Mouse (Mus musculus) intestine, embryonic 14.5 days (tissue): ENCODE data around the gene Rtf2. TPM values are rescaled to one million over a fixed set of nuclear protein-coding genes. Genes with fewer than 3 reads are reported as not detected.

ENCODE experiments used
- ATAC-seq: fragments of 200-750 bp; cut with Nextera tagmentation; replicated peaks from 2 replicates; pipeline ENCODE4 v1.8.0; 2017; ENCODE audit warnings: low read depth, moderate number of reproducible peaks, moderate TSS enrichment, moderate library complexity; ENCODE audit not compliant: low FRiP score, low TSS enrichment
- DNase-seq: peaks from one replicate; pipeline ENCODE4 v3.0.0-alpha.2; 2018; ENCODE audit warnings: low spot score
- H3K27ac ChIP-seq: fragments of 300-500 bp; sonication (generic); 2 replicates; pipeline ENCODE4 v1.5.1; 2014; ENCODE audit warnings: low read depth, mild to moderate bottlenecking, control low read depth
- H3K27me3 ChIP-seq: fragments of 300-500 bp; sonication (generic); replicated peaks from 2 replicates; pipeline ENCODE4 v1.6.1; 2014; ENCODE audit warnings: low read length, control low read depth; ENCODE audit not compliant: control insufficient read depth, insufficient read depth
- H3K36me3 ChIP-seq: fragments of 300-500 bp; sonication (generic); 2 replicates; pipeline ENCODE4 v1.6.1; 2014; ENCODE audit warnings: low read length, control low read depth; ENCODE audit not compliant: control insufficient read depth, insufficient read depth
- H3K4me1 ChIP-seq: fragments of 300-500 bp; sonication (generic); replicated peaks from 2 replicates; pipeline ENCODE4 v1.6.1; 2014; ENCODE audit warnings: low read length, control low read depth, mixed read lengths; ENCODE audit not compliant: control insufficient read depth, insufficient read depth
- H3K4me2 ChIP-seq: fragments of 300-500 bp; sonication (generic); 2 replicates; pipeline ENCODE4 v1.6.1; 2014; ENCODE audit warnings: low read length
- H3K4me3 ChIP-seq: fragments of 300-500 bp; sonication (generic); 2 replicates; pipeline ENCODE4 v1.5.1; 2014; ENCODE audit warnings: low read depth, low read length, control low read depth, mixed read lengths
- H3K9ac ChIP-seq: fragments of 300-500 bp; sonication (generic); 2 replicates; pipeline ENCODE4 v1.6.1; 2014; ENCODE audit warnings: mild to moderate bottlenecking, low read length
- H3K9me3 ChIP-seq: fragments of 300-500 bp; sonication (generic); 2 replicates; pipeline ENCODE4 v1.6.1; 2016; ENCODE audit warnings: low read length, control low read depth; ENCODE audit not compliant: control insufficient read depth
- WGBS: fragments of 180-500 bp; shearing (Covaris S2); extraction: QIAGEN DNeasy Blood & Tissue Kit; methylation state at CpG from one replicate; pipeline ENCODE4 v1.1.7; 2014; 5-methylcytosine and 5-hydroxymethylcytosine counted together
- polyA plus RNA-seq: library from polyadenylated mRNA; unstranded; fragments of >200 nt; fragmentation: Nextera tagmentation; extraction: Ambion mirVana; gene quantifications from 2 replicates; pipeline ENCODE4 v1.2.1, GENCODE M21; 2014

Gene Rtf2
- polyA plus RNA-seq = 75.2 and 75.3 TPM in 2 replicates

DNA sequence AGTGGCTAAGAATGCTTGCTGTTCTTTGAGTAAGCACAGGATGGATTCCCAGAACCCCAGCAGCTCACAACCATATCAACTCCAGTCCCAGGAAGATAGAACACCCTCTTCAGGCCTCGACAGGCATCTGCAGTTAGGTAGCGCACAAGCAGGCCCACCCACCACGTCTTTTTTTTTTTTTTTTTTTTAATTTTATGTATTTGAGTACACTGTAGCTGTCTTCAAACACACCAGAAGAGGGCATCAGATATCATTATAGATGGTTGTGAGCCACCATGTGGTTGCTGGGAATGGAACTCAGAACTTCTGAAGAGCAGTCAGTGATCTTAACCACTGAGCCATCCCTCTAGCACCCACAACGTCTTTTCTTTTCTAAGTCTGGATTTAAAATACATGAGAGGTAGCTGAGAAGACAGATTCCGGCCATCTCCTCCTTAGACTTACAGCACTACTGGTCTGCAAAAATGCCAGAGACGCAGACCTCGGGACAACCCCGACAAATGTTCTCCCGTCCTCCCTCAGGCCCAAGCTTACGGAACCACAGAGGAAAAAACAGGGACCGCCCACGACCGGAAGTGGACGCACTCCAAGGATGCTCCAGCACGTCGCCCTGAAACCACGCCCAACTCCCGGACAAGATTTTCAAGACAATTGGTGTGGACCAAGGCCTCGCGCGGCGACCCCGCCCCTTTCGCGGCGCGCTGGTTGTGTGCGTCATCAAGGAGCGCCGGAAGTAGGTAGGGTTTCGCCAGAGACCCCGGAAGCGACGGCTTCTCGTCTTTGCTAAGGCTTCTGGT lies at the start of gene Rtf2:
TSS of gene Rtf2 (plus strand) at position 714 of the 797 bp plus-strand sequence.
- Histone ChIP-seq H3K9ac (peak within 1 kb of the TSS; percentile 59), H3K4me3 (peak within 1 kb of the TSS; percentile 83), H3K4me1 (peaks cover 12% of the 10 kb centered on the region), H3K9me3 (no peaks in the 10 kb centered on the region), H3K27ac (no peak within 1 kb of the TSS; the same call in 1 of the 2 replicates), H3K4me2 (peak within 1 kb of the TSS; percentile 87), H3K27me3 (no peaks in the 10 kb centered on the region), H3K36me3 (no peaks in the 10 kb centered on the region)
- ATAC-seq (peak; percentile 99), DNase-seq (peak; percentile 100)
- 4% methylated on average over 35 of the region's 35 CpGs for WGBS

DNA sequence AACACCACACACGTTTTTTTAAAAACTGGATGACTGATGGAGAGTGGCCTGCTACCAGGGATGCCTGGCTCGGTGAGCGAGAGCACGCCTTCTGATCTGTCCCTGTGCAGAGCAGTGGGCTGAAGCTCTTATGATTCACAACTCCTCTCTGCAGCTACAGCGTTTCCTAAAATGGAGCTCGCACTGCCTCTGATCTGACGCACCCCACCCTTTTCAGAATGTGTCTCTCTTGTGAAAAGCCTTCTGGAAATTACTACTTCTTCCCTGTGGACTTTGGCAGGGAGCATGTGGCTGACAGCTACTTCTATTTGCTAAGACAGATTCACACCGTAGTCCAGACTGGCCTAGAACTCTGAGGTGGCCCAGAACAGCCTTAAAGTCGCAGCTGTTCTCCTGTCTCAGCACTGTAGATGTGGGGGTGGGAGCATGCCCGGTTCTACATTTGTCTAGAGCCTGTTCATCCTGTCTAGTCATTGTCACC lies 48.3 kb upstream of the Rtf2 start:
- Histone ChIP-seq H3K36me3 (no peaks in the 10 kb centered on the region), H3K9ac (no peak overlapping the region), H3K27ac (no peak overlapping the region), H3K4me3 (no peak overlapping the region), H3K4me1 (no peaks in the 10 kb centered on the region), H3K4me2 (no peak overlapping the region), H3K27me3 (no peaks in the 10 kb centered on the region), H3K9me3 (no peaks in the 10 kb centered on the region)
- WGBS = 54% methylated on average over 10 of the region's 10 CpGs
- DNase-seq = no peak
- ATAC-seq = no peak

DNA sequence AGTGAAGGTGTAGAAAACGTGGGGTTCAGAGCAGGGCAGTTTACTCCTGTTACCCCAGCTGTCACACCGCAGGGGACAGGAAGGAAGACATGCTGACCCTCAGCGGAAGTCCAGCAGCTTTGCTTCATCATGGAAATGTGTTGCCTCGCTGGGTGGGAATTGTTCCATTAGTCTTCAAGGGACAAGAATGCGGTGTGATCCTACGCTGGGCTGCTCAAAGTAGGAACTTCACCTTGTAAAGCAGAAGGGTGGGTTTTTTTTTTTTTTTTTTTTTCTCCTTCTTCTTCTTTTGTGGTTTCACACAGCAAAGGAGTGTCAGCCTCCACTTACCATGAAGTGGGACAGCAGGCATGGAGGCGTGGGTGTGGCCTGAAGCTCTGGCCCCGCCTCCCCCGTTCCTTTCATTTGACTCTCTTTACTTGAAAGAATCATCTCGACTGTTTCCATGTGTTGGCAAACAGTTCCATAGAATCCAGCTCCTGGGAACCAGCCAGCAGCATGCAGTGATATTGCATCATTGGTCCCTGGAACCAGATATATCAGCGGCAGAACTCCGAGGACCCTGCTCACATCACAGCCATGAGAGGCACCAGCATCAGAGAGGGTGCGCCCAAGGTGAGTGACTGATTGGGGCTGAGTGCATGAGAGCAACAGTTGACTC lies 46.8 kb upstream of the Rtf2 start, which contains the start of gene Cass4:
TSS of gene Cass4 (plus strand) at position 404 of the 661 bp plus-strand sequence.
- no peak within 1 kb of the TSS for H3K9ac ChIP-seq
- H3K4me3 ChIP-seq = no peak within 1 kb of the TSS
- no peaks in the 10 kb centered on the region for H3K4me1 ChIP-seq
- no peak within 1 kb of the TSS for H3K4me2 ChIP-seq
- DNase-seq = no peak
- 22% methylated on average over 13 of the region's 13 CpGs for WGBS
- H3K27me3 ChIP-seq = no peaks in the 10 kb centered on the region
- no peaks in the 10 kb centered on the region for H3K9me3 ChIP-seq
- no peak within 1 kb of the TSS for H3K27ac ChIP-seq
- ATAC-seq = no peak
- H3K36me3 ChIP-seq = no peaks in the 10 kb centered on the region

DNA sequence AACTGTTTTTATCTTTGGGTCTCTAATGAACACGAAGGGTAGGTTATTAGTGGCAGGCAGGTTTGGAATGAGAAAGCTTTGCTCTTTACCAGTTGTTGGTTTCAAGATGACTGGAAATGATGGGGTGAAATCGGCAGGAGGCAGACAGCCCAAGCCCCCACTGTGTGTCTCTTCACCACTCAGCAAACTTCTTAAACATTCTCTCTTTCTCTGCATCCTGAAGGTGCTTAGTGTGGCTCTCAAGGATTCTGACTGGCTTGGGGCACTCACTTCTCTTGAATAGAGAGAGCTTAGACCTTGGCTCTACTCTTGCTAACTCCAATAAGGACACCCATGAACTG lies 46.3 kb upstream of the Rtf2 start:
- Histone ChIP-seq H3K9ac (no peak overlapping the region), H3K27ac (no peak overlapping the region), H3K9me3 (no peaks in the 10 kb centered on the region), H3K27me3 (no peaks in the 10 kb centered on the region), H3K36me3 (no peaks in the 10 kb centered on the region), H3K4me2 (no peak overlapping the region), H3K4me1 (no peaks in the 10 kb centered on the region), H3K4me3 (no peak overlapping the region)
- DNase-seq (no peak), ATAC-seq (no peak)
- 70% methylated on average over 2 of the region's 2 CpGs for WGBS

DNA sequence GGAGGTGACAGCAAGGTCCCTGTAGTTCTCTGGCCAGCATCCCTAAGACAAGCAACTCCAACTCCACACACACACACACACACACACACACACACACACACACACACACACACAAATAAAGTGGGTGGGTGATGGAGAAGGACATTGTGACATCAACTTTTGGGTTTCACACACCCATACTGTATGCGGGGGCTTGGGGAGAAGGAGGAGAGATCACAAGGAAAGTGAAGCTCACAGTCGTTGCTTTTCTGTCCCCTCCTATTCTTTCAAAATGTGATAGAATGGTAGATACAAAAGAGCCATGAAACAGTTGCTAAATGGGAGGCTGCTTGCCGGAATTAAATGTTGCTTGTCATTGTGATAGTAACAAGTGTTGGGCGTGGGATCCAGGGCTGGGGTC lies 45.7 kb upstream of the Rtf2 start:
- H3K27ac ChIP-seq = no peak overlapping the region
- H3K9ac ChIP-seq = no peak overlapping the region
- ATAC-seq (no peak), DNase-seq (no peak)
- H3K4me1 ChIP-seq = no peaks in the 10 kb centered on the region
- WGBS = 52% methylated on average over 4 of the region's 4 CpGs
- no peak overlapping the region for H3K4me2 ChIP-seq
- no peaks in the 10 kb centered on the region for H3K27me3 ChIP-seq
- no peaks in the 10 kb centered on the region for H3K9me3 ChIP-seq
- no peak overlapping the region for H3K4me3 ChIP-seq
- no peaks in the 10 kb centered on the region for H3K36me3 ChIP-seq

DNA sequence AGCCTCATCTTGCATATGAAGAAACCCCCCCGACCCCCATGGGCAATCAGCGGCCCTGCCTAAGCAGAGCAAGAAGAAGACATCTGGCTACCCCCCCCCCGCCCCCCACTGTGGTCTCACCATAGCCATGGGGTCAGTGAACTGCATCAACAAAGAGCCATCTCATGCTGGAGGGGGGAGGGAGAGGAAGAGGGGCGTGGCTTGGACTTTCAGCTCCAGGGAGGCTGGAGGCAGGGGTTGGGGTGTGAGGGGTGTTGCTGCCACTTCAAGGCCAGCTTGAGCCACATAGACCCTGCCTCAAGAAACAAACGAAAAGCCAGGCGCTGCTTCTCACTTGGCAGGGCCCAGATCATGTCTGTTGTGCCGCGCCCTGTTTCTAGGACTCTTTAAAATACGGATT lies 44.4 kb upstream of the Rtf2 start:
- H3K9ac ChIP-seq = no peak overlapping the region
- no peak overlapping the region for H3K27ac ChIP-seq
- no peak for ATAC-seq
- H3K27me3 ChIP-seq = no peaks in the 10 kb centered on the region
- no peaks in the 10 kb centered on the region for H3K9me3 ChIP-seq
- no peaks in the 10 kb centered on the region for H3K36me3 ChIP-seq
- H3K4me3 ChIP-seq = no peak overlapping the region
- no peak overlapping the region for H3K4me2 ChIP-seq
- no peak for DNase-seq
- 44% methylated on average over 9 of the region's 9 CpGs for WGBS
- H3K4me1 ChIP-seq = no peaks in the 10 kb centered on the region

DNA sequence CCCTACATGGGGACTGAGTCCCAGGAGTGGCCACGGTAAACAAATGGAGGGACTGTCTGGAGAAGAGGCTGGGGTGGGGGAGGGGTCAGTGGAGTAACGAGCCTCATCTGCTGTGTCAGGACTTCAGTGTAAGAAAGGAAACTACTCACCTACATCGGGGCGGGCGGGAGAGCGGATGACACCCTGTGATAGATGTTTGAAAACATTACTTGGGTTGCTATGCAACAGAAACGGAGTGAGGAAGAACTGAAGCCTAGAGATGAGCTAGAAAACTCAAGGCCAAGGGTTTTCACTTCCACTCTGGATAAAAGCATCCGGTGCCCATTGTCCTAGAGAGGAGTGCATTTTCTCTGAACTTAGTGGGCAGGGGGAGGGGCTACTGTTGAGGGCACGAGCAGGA lies 40.5 kb upstream of the Rtf2 start:
- Histone ChIP-seq H3K4me1 (no peaks in the 10 kb centered on the region), H3K9me3 (no peaks in the 10 kb centered on the region), H3K9ac (no peak overlapping the region), H3K4me3 (no peak overlapping the region), H3K27ac (no peak overlapping the region), H3K4me2 (no peak overlapping the region), H3K27me3 (no peaks in the 10 kb centered on the region), H3K36me3 (no peaks in the 10 kb centered on the region)
- peak; percentile 19; the same call in 1 of the 2 replicates for ATAC-seq
- WGBS = 29% methylated on average over 9 of the region's 9 CpGs
- no peak for DNase-seq

DNA sequence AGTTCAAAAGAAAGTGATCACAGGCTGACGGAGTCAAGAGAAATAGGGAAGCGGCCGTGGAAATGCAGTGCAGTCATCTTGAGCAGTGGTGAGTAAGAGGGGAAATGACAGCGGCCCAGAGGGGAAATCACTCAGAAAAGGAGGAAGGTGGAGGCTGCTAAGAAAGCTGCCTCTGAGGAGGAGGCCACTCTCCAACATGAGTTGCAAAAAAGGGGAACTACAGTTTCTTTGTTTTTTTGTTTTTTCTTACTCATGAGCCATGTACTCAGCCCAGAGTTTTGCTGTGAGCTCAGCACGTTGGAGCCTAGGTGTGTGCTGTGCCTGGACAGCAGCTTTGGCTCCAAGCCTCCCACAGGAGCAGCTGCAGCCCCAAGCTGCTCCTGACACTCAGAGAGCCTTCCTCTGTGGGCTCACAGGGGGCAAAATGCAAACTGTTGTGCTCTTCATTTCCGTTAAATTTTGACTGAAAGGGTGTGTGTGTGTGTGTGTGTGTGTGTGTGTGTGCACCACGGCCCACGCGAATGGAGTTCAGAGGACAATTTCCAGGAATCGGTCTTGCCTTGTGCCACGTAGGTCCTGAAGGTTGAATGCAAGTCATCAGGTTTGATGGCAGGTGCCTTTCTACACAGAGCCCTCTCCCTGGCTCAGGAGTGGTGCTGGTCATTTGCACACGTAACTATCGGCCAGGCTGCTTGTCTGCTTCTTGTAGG lies 39.1 kb upstream of the Rtf2 start:
- Histone ChIP-seq H3K27me3 (no peaks in the 10 kb centered on the region), H3K9me3 (no peaks in the 10 kb centered on the region)
- DNase-seq = no peak

More for the DNA sequence above, 39.1 kb upstream of the Rtf2 start:
- no peak overlapping the region for H3K9ac ChIP-seq
- no peak overlapping the region for H3K4me2 ChIP-seq
- 70% methylated on average over 13 of the region's 13 CpGs for WGBS
- H3K4me1 ChIP-seq = no peaks in the 10 kb centered on the region
- no peaks in the 10 kb centered on the region for H3K36me3 ChIP-seq
- H3K27ac ChIP-seq = no peak overlapping the region
- ATAC-seq = no peak
- H3K4me3 ChIP-seq = no peak overlapping the region
